Mouse (Mus musculus) liver, embryonic 14.5 days (tissue): ENCODE data around the gene Psd.

Experiments used
- CTCF ChIP-seq: IDR thresholded peaks from 2 replicates; pipeline ENCODE4 v1.5.1; 2016; ENCODE audit warnings: antibody characterized with exemption, low read depth, control low read depth
- EP300 ChIP-seq: IDR thresholded peaks from 2 replicates; pipeline ENCODE4 v1.6.1; 2016; ENCODE audit warnings: antibody characterized with exemption, low read depth

DNA sequence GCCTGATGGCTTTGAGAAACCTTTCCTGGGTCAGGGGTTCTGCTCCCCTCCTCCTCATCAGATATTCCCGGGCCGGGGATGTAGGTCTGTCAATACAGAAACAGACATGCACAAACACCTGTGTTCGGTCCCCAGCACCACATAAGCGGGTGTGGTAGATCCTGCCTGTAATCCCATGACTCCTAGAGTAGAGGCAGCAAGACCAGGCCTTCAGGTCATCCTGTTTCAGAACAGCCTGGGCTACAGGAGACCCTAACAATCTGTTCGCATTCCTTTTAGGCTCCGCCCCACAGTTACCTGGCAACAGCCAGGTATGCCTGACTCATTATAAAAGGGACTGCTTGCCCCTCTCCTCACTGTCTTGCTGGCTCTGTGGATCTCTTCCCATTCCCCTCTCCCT is 22.6 kb upstream of the Psd start:
- TF ChIP-seq EP300: no peak
- no peak for TF ChIP-seq CTCF
